Mouse (Mus musculus): ENCODE results near the gene Dnase1l2. TPM values are rescaled to one million over a fixed set of nuclear protein-coding genes. Genes with fewer than 3 reads are reported as not detected.

Gene Dnase1l2
- polyA plus RNA-seq, 1 experiment: 2.8 TPM

DNA sequence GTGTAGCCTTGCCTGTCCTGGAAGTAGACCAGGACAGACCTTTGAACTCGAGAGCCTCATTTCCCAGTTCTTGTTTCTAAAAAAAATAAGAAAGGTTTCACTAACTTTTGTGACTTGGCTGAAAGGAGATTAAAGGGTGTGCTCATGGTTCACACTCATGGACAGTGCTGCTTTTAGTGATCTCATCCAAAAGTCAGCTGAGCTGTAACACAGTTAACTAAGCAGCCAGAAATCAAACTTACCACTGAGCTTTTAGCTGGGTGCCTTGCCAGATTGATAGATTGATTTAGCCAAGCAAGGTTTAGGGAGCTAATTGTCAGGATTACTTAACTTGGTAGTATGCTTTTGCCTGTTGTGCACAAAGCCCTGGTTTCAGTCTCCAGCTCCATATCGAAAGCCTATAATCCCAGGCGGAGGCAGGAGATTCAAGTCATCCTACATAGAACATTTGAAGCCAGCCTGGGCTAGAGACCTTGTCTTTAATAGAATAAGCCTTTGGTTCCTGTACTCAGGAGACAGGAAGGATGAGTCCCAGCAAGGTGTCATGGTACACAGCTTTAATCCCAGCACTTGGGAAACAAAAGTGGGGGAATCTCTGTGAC, 26.8 kb downstream of the Dnase1l2 start:
- H3K27ac ChIP-seq (ENCODE audit: insufficient read depth, low read length): no peak overlapping the region
- H3K4me1 ChIP-seq (ENCODE audit: control insufficient read depth, insufficient read depth, low read length): peaks cover 10% of the 10 kb centered on the region; the same call in 1 of the 2 replicates
- H3K4me3 ChIP-seq (ENCODE audit: insufficient read depth, low read length): peak overlapping the region; percentile 98
- TF ChIP-seq CTCF (IDR thresholded peaks at IDR 0.05; ENCODE audit: borderline replicate concordance, insufficient read depth, low read length) (no peak), POLR2A (IDR thresholded peaks at IDR 0.05; ENCODE audit: low read depth, low read length) (no peak)

DNA sequence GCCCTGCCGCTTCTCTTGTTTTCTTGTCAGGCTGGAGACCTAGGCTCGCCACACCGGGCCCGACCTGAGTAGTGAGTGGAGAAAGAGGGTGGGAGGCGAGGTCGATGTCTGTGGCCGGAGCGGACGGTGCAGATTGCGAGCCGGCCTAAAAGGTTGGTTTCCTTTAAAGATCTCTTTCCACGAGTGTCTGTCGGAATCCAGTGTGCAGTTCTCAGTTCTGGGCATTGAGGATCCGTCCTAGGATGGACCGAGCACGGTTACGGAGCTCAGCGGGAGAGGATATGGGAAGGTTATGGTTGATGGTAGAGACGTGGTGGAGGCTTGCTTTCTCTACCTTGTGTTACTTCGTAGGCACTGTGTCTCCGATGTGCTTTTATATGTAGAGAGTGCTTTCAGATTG, 27.9 kb downstream of the Dnase1l2 start:
- H3K4me3 ChIP-seq (ENCODE audit: insufficient read depth, low read length): peak overlapping the region; percentile 98
- H3K27ac ChIP-seq (ENCODE audit: insufficient read depth, low read length): peak overlapping the region; percentile 89
- TF ChIP-seq POLR2A (IDR thresholded peaks at IDR 0.05; ENCODE audit: low read depth, low read length) (no peak), CTCF (IDR thresholded peaks at IDR 0.05; ENCODE audit: borderline replicate concordance, insufficient read depth, low read length) (no peak)
- H3K4me1 ChIP-seq (ENCODE audit: control insufficient read depth, insufficient read depth, low read length): peaks cover 10% of the 10 kb centered on the region; the same call in 1 of the 2 replicates

DNA sequence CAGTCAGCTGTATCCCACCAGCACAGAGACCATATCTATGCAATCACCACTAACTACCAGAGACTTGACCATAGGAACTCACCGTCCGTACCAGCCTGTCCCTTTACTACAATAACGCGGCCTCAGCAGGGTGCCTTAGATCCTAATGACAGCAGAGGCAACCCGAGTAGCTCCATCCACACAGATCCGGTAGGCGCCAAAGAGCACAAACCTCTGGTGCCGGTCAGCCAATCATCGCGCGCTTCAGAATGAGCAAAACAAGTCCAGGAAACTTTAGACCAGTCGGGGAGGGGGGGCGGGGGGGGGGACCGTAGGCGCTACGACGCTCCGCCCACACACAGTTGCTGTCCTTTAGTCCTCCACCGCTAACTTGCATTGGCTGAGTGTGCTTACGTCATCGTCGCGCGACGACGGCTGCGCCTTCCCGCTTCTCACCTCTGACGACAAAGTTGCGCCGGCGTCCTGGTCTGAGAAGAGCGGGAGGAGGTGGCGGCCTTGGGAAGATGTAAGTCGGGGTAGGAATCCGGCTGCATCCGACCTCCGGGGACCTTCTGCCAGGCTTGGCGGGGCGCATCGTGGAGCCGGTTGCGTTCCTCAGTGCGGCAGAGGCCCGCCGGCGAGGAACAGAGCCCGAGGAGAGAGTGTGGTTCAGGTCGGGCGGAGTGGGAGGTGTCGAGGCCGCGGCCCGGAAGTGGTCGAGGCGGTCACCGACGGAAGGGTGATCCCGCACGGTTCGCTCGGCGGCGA, 28.5 kb downstream of the Dnase1l2 start, which contains the start of gene Rnps1:
Rnps1 (plus strand) TSS at position 336 of the 747 bp plus-strand sequence.
- H3K4me1 ChIP-seq (ENCODE audit: control insufficient read depth, insufficient read depth, low read length): peaks cover 10% of the 10 kb centered on the region; the same call in 1 of the 2 replicates
- H3K27ac ChIP-seq (ENCODE audit: insufficient read depth, low read length): peak within 1 kb of the TSS; percentile 89
- TF ChIP-seq POLR2A (IDR thresholded peaks at IDR 0.05; ENCODE audit: low read depth, low read length) (peak; percentile 65), CTCF (IDR thresholded peaks at IDR 0.05; ENCODE audit: borderline replicate concordance, insufficient read depth, low read length) (no peak)
- H3K4me3 ChIP-seq (ENCODE audit: insufficient read depth, low read length): peak within 1 kb of the TSS; percentile 98

DNA sequence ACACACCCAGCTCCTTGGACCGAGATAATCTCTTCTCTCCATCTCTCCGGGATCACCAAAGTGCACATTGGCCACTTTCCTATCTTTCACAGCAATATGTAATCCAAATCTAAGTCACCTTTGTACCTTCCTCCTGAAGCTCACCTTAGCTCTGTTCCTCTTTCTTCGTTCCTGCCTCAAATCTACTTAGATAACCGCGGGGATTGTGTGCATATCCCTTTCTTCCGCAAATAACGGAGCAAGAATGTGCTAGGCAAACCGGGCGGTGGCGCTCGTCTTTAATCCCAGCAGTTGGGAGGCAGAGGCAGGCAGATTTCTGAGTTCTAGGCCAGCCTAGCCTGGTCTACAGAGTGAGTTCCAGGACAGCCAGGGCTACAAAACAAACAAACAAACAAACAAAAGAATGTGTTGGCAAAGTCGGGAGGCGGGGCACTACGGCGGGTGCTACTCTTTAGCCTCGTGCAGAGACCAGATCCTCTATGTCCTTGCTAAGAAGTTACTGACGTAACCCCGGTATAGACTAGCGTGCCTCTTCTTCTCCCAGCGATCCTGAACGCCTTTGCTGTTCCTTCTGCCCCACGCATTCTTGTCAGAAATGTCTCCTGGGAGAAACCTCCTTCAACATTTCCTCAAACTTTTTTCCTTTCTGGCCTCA, 29.2 kb downstream of the Dnase1l2 start:
- TF ChIP-seq CTCF (IDR thresholded peaks at IDR 0.05; ENCODE audit: borderline replicate concordance, insufficient read depth, low read length) (no peak), POLR2A (IDR thresholded peaks at IDR 0.05; ENCODE audit: low read depth, low read length) (no peak)
- peak overlapping the region; percentile 76 for H3K4me3 ChIP-seq (ENCODE audit: insufficient read depth, low read length)
- peaks cover 10% of the 10 kb centered on the region; the same call in 1 of the 2 replicates for H3K4me1 ChIP-seq (ENCODE audit: control insufficient read depth, insufficient read depth, low read length)
- H3K27ac ChIP-seq (ENCODE audit: insufficient read depth, low read length): peak overlapping the region; percentile 62

- Histone ChIP-seq H3K4me1 (ENCODE audit: control insufficient read depth, insufficient read depth, low read length) (no peaks in the 10 kb centered on the region), H3K4me3 (ENCODE audit: insufficient read depth, low read length) (no peak overlapping the region), H3K27ac (ENCODE audit: insufficient read depth, low read length) (no peak overlapping the region)
- no peak for TF ChIP-seq POLR2A (IDR thresholded peaks at IDR 0.05; ENCODE audit: low read depth, low read length)
- no peak for TF ChIP-seq CTCF (IDR thresholded peaks at IDR 0.05; ENCODE audit: borderline replicate concordance, insufficient read depth, low read length)
These were observed 35.6 kb downstream of the Dnase1l2 start for GRCm38 (mm10) chr17:24407116-24407803.

DNA sequence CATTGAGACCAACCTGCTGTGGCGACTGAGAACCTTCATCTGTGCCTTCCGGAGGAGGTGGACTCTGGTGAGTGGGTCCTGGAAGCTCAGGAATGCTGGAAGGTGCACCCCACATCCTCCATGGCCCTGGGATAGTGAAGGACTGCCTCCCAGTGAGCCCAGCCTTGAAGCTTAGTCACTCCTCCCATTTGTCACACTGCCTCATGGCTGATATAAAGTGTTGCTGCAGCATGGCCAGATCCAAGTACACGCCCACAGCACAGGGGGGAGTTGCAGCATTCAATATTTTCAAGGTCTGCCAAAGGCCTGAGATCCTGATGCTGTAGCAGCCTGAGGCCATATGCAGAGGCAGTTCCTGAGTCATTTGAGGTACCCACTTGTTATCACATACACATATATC, 40.5 kb downstream of the Dnase1l2 start:
- Histone ChIP-seq H3K4me1 (ENCODE audit: control insufficient read depth, insufficient read depth, low read length) (no peaks in the 10 kb centered on the region), H3K27ac (ENCODE audit: insufficient read depth, low read length) (no peak overlapping the region), H3K4me3 (ENCODE audit: insufficient read depth, low read length) (no peak overlapping the region)
- TF ChIP-seq CTCF (IDR thresholded peaks at IDR 0.05; ENCODE audit: borderline replicate concordance, insufficient read depth, low read length) (no peak), POLR2A (IDR thresholded peaks at IDR 0.05; ENCODE audit: low read depth, low read length) (no peak)

DNA sequence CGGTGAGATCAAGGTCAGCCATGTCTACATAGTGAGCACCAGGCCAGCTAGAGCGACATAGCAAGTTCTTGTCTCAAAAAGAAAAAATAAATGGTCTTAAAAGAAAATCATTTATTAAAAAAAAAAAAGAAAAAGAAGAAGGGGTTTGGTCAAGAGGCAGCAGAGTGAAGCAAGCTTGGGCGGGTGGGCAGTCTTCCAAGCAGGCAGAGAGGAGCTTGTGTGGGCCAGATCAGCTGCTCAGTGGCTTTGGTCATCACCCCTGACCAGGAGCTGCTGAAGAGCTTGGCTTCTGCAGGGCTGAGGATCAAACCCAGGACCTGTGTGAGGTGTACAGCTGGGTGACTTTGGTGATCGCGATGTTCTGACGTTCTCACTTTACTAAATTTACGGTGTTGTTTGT, 48.4 kb downstream of the Dnase1l2 start:
- no peaks in the 10 kb centered on the region for H3K4me1 ChIP-seq (ENCODE audit: control insufficient read depth, insufficient read depth, low read length)
- H3K4me3 ChIP-seq (ENCODE audit: insufficient read depth, low read length): no peak overlapping the region
- no peak overlapping the region for H3K27ac ChIP-seq (ENCODE audit: insufficient read depth, low read length)
- no peak for TF ChIP-seq POLR2A (IDR thresholded peaks at IDR 0.05; ENCODE audit: low read depth, low read length)
- TF ChIP-seq CTCF (IDR thresholded peaks at IDR 0.05; ENCODE audit: borderline replicate concordance, insufficient read depth, low read length): no peak

DNA sequence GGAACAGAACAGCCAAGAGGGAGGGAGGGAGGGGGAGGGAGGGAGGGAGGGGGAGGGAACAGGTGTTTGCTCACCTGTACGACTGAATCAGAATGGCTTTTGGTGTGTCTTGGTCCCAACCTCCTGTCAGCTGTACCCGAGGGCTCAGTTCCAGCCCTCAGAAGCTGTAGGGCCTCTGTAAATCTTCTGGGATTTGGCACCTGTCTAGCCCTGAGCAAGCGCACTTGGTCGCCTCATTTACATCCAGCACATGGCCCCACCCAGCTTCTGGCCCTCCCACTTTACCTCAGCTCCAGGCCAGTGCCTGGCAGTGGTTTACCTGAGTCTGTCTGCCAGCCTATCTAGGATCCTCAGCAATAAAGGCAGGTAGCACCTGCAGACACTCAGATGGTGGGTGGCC, 49.4 kb downstream of the Dnase1l2 start:
- Histone ChIP-seq H3K4me1 (ENCODE audit: control insufficient read depth, insufficient read depth, low read length) (no peaks in the 10 kb centered on the region), H3K27ac (ENCODE audit: insufficient read depth, low read length) (no peak overlapping the region), H3K4me3 (ENCODE audit: insufficient read depth, low read length) (no peak overlapping the region)
- TF ChIP-seq CTCF (IDR thresholded peaks at IDR 0.05; ENCODE audit: borderline replicate concordance, insufficient read depth, low read length) (no peak), POLR2A (IDR thresholded peaks at IDR 0.05; ENCODE audit: low read depth, low read length) (no peak)

- no peak overlapping the region for H3K27ac ChIP-seq (ENCODE audit: insufficient read depth, low read length)
- H3K4me3 ChIP-seq (ENCODE audit: insufficient read depth, low read length): no peak overlapping the region
- H3K4me1 ChIP-seq (ENCODE audit: control insufficient read depth, insufficient read depth, low read length): no peaks in the 10 kb centered on the region
- TF ChIP-seq POLR2A (IDR thresholded peaks at IDR 0.05; ENCODE audit: low read depth, low read length): no peak
- TF ChIP-seq CTCF (IDR thresholded peaks at IDR 0.05; ENCODE audit: borderline replicate concordance, insufficient read depth, low read length): no peak
These were observed 51.8 kb downstream of the Dnase1l2 start for GRCm38 (mm10) chr17:24391149-24391548.

Other genes starting within 250 kb of the Dnase1l2 start
- 10.9 and 14.0 TPM in 2 replicates for gene Tbc1d24, start 237.5 kb downstream of the Dnase1l2 start, polyA plus RNA-seq (2011; ENCODE audit: insufficient read length, low read depth, missing spikeins)
- gene Ntn3, start 233.6 kb downstream of the Dnase1l2 start, polyA plus RNA-seq (2011; ENCODE audit: insufficient read length, low read depth, missing spikeins): 2.9 and 4.1 TPM in 2 replicates
- gene Tedc2, start 222.3 kb downstream of the Dnase1l2 start, polyA plus RNA-seq (2011; ENCODE audit: insufficient read length, low read depth, missing spikeins): 7.9 and 9.2 TPM in 2 replicates
- 23.5 and 24.2 TPM in 2 replicates for gene Ccnf, start 191.6 kb downstream of the Dnase1l2 start, polyA plus RNA-seq (2011; ENCODE audit: insufficient read length, low read depth, missing spikeins)
- not detected in 2 replicates for gene Abca17, start 92.0 kb downstream of the Dnase1l2 start, polyA plus RNA-seq (2011; ENCODE audit: insufficient read length, low read depth, missing spikeins)
- gene Abca3, start 91.2 kb downstream of the Dnase1l2 start, polyA plus RNA-seq (2011; ENCODE audit: insufficient read length, low read depth, missing spikeins): 15.6 and 17.8 TPM in 2 replicates
- gene Rnps1, start 28.5 kb downstream of the Dnase1l2 start, polyA plus RNA-seq (2011; ENCODE audit: insufficient read length, low read depth, missing spikeins): 123 and 134 TPM in 2 replicates
- gene Eci1, start 16.5 kb downstream of the Dnase1l2 start, polyA plus RNA-seq (2011; ENCODE audit: insufficient read length, low read depth, missing spikeins): 26.1 and 31.4 TPM in 2 replicates
- 11.9 and 14.8 TPM in 2 replicates for gene E4f1, start 27.2 kb upstream of the Dnase1l2 start, polyA plus RNA-seq (2011; ENCODE audit: insufficient read length, low read depth, missing spikeins)
- gene Pgp, start 27.3 kb upstream of the Dnase1l2 start, polyA plus RNA-seq (2011; ENCODE audit: insufficient read length, low read depth, missing spikeins): 21.1 and 21.5 TPM in 2 replicates
- 0.50 TPM in 1 of 2 replicates, not detected in the other for gene Bricd5, start 30.8 kb upstream of the Dnase1l2 start, polyA plus RNA-seq (2011; ENCODE audit: insufficient read length, low read depth, missing spikeins)
- gene Mlst8, start 36.0 kb upstream of the Dnase1l2 start, polyA plus RNA-seq (2011; ENCODE audit: insufficient read length, low read depth, missing spikeins): 20.9 and 23.3 TPM in 2 replicates
- gene Caskin1, start 45.5 kb upstream of the Dnase1l2 start, polyA plus RNA-seq (2011; ENCODE audit: insufficient read length, low read depth, missing spikeins): not detected in 2 replicates
- 161 and 163 TPM in 2 replicates for gene Traf7, start 84.8 kb upstream of the Dnase1l2 start, polyA plus RNA-seq (2011; ENCODE audit: insufficient read length, low read depth, missing spikeins)
- 1.4 and 1.6 TPM in 2 replicates for gene Rab26, start 91.1 kb upstream of the Dnase1l2 start, polyA plus RNA-seq (2011; ENCODE audit: insufficient read length, low read depth, missing spikeins)
- gene Pkd1, start 106.7 kb upstream of the Dnase1l2 start, polyA plus RNA-seq (2011; ENCODE audit: insufficient read length, low read depth, missing spikeins): 63.1 and 66.7 TPM in 2 replicates
- 75.0 and 83.8 TPM in 2 replicates for gene Tsc2, start 189.5 kb upstream of the Dnase1l2 start, polyA plus RNA-seq (2011; ENCODE audit: insufficient read length, low read depth, missing spikeins)
- 8.7 and 11.1 TPM in 2 replicates for gene Nthl1, start 189.6 kb upstream of the Dnase1l2 start, polyA plus RNA-seq (2011; ENCODE audit: insufficient read length, low read depth, missing spikeins)
- 24.2 and 25.9 TPM in 2 replicates for gene Slc9a3r2, start 207.2 kb upstream of the Dnase1l2 start, polyA plus RNA-seq (2011; ENCODE audit: insufficient read length, low read depth, missing spikeins)
- gene Npw, start 215.4 kb upstream of the Dnase1l2 start, polyA plus RNA-seq (2011; ENCODE audit: insufficient read length, low read depth, missing spikeins): not detected in 2 replicates
- gene Zfp598, start 226.6 kb upstream of the Dnase1l2 start, polyA plus RNA-seq (2011; ENCODE audit: insufficient read length, low read depth, missing spikeins): 21.6 and 22.2 TPM in 2 replicates
- 0.99 and 1.1 TPM in 2 replicates for gene Syngr3, start 246.8 kb upstream of the Dnase1l2 start, polyA plus RNA-seq (2011; ENCODE audit: insufficient read length, low read depth, missing spikeins)